In genomic region chr10:77284832-77285231, GRCm38 (mm10) we compare ENCODE assay signal across 22 mouse cellular contexts.
"Had no signal": no experiment of that assay in that cellular context is flagged by ENCODE, and none has a peak within 500 bp of the region (broad histone marks: within the 10 kb centered on the region; RNA-seq: fewer than 3 reads in every experiment).

No protein-coding gene starts in this region.

- H3K27me3 ChIP-seq: limb, embryonic 13.5 days; midbrain, embryonic 13.5 days; neural tube, embryonic 13.5 days; stomach, embryonic 15.5 days had no signal

- H3K27ac ChIP-seq: kidney, postnatal 0 days; limb, embryonic 10.5 days; limb, embryonic 13.5 days; liver, embryonic 13.5 days; midbrain, embryonic 10.5 days; midbrain, embryonic 13.5 days; neural tube, embryonic 13.5 days; stomach, embryonic 15.5 days had no signal

- H3K4me2 ChIP-seq: limb, embryonic 13.5 days; liver, embryonic 13.5 days; midbrain, embryonic 13.5 days; neural tube, embryonic 13.5 days; stomach, embryonic 15.5 days had no signal

- ATAC-seq: intestine, postnatal 0 days; midbrain, embryonic 13.5 days; midbrain, embryonic 16.5 days had no signal

- H3K4me1 ChIP-seq: liver, embryonic 13.5 days; midbrain, embryonic 13.5 days had no signal

- H3K9ac ChIP-seq: limb, embryonic 13.5 days; liver, embryonic 13.5 days; midbrain, embryonic 13.5 days; neural tube, embryonic 13.5 days; stomach, embryonic 15.5 days had no signal

- H3K9me3 ChIP-seq: limb, embryonic 10.5 days; limb, embryonic 13.5 days; liver, embryonic 13.5 days; midbrain, embryonic 10.5 days; midbrain, embryonic 13.5 days; neural tube, embryonic 13.5 days; stomach, embryonic 15.5 days had no signal

- H3K4me3 ChIP-seq: layer of hippocampus, adult 2 months; limb, embryonic 10.5 days; limb, embryonic 13.5 days; liver, embryonic 13.5 days; megakaryocyte, embryonic 14.5 days; midbrain, embryonic 10.5 days; midbrain, embryonic 13.5 days; myocyte; neural tube, embryonic 13.5 days; stomach, embryonic 15.5 days had no signal

- DNase-seq: kidney, adult 2 months; kidney, postnatal 25 days; layer of hippocampus, adult 9-11 months; liver; liver, embryonic 13.5 days; lung, postnatal 10 days; retina, postnatal 1 day; right cerebral cortex, postnatal 25 days; spleen, adult 18-20 months; thymus, postnatal 25 days had no signal

- H3K36me3 ChIP-seq: limb, embryonic 10.5 days; limb, embryonic 13.5 days; liver, embryonic 13.5 days; midbrain, embryonic 10.5 days; midbrain, embryonic 13.5 days; neural tube, embryonic 13.5 days; stomach, embryonic 15.5 days had no signal
